Mouse (Mus musculus) ES-E14 (cell line): ENCODE results near the gene Large2. TPM values are rescaled to one million over a fixed set of nuclear protein-coding genes. Genes with fewer than 3 reads are reported as not detected.

Source experiments
- DNase-seq: peaks from one replicate; pipeline ENCODE4 v3.0.0-alpha.2; 2013; ENCODE audit warnings: low read depth, low spot score
- H3K27ac ChIP-seq: 2 replicates; pipeline ENCODE4 v1.5.1; 2012; ENCODE audit warnings: low read depth, mild to moderate bottlenecking, low read length, moderate library complexity, mixed read lengths; ENCODE audit not compliant: poor library complexity, insufficient read depth, severe bottlenecking
- H3K36me3 ChIP-seq: 2 replicates; pipeline ENCODE4 v1.6.1; 2012; ENCODE audit warnings: mild to moderate bottlenecking, low read length, moderate library complexity, mixed read lengths; ENCODE audit not compliant: control insufficient read depth, poor library complexity, insufficient read depth, severe bottlenecking
- H3K4me1 ChIP-seq, 2 experiments: fragments of 150-350 bp in 1 of 2; sonication (generic) in 1 of 2; 2 replicates each; pipeline ENCODE4 v1.6.1; 2012; ENCODE audit warnings: low read length in 2 of 2, mild to moderate bottlenecking in 1 of 2, mixed read lengths in 1 of 2; ENCODE audit not compliant: control insufficient read depth in 2 of 2, insufficient read depth in 2 of 2, poor library complexity in 1 of 2
- H3K4me3 ChIP-seq, 2 experiments: fragments of 150-350 bp in 1 of 2; sonication (generic) in 1 of 2; 2 replicates each; pipeline ENCODE4 v1.5.1; 2012; ENCODE audit warnings: low read length in 2 of 2, low read depth in 1 of 2, mild to moderate bottlenecking in 1 of 2, mixed read lengths in 1 of 2; ENCODE audit not compliant: insufficient read depth in 1 of 2, poor library complexity in 1 of 2, severe bottlenecking in 1 of 2
- H3K9ac ChIP-seq: 2 replicates; pipeline ENCODE4 v1.6.1; 2012; ENCODE audit warnings: low read depth, mild to moderate bottlenecking, low read length, mixed read lengths; ENCODE audit not compliant: poor library complexity, insufficient read depth, severe bottlenecking
- H3K9me3 ChIP-seq: fragments of 150-350 bp; sonication (generic); 2 replicates; pipeline ENCODE4 v1.6.1; 2012; ENCODE audit warnings: low read depth, mild to moderate bottlenecking, low read length; ENCODE audit not compliant: control insufficient read depth, insufficient read depth
- CHD2 ChIP-seq: IDR thresholded peaks from 2 replicates; pipeline ENCODE4 v1.6.1; 2014; ENCODE audit warnings: mild to moderate bottlenecking, low read depth, low read length, inconsistent platforms
- HCFC1 ChIP-seq: IDR thresholded peaks from 2 replicates; pipeline ENCODE4 v1.6.1; 2012; ENCODE audit warnings: low read length, inconsistent platforms, borderline replicate concordance; ENCODE audit not compliant: insufficient read depth
- MAFK ChIP-seq: IDR thresholded peaks from 2 replicates; pipeline ENCODE4 v1.6.1; 2014; ENCODE audit warnings: mild to moderate bottlenecking, low read depth, low read length, inconsistent platforms; ENCODE audit not compliant: insufficient read depth
- ZC3H11A ChIP-seq: IDR thresholded peaks from 2 replicates; pipeline ENCODE4 v1.6.1; 2012; ENCODE audit warnings: low read depth, mild to moderate bottlenecking, inconsistent platforms, low read length, borderline replicate concordance
- ZNF384 ChIP-seq: IDR thresholded peaks from 2 replicates; pipeline ENCODE4 v1.6.1; 2012; ENCODE audit warnings: low read depth, low read length, inconsistent platforms
- in situ Hi-C, 2 experiments: fragments of 600-800 bp; cut with MboI; formaldehyde crosslinking; loops; one replicate each; pipeline ENCODE4 v1.15.1; 2025; ENCODE audit warnings: low sequenced_read_pairs in 2 of 2, inconsistent platforms in 1 of 2; ENCODE audit not compliant: unreplicated experiment in 2 of 2
- total RNA-seq: library from RNA; depleted of rRNA; stranded (reverse); fragments of 300-350 nt; gene quantifications from 2 replicates; pipeline ENCODE4 v1.2.3, GENCODE M21; 2012

Gene Large2
- total RNA-seq, 1 experiment, result 10.3 TPM

DNA sequence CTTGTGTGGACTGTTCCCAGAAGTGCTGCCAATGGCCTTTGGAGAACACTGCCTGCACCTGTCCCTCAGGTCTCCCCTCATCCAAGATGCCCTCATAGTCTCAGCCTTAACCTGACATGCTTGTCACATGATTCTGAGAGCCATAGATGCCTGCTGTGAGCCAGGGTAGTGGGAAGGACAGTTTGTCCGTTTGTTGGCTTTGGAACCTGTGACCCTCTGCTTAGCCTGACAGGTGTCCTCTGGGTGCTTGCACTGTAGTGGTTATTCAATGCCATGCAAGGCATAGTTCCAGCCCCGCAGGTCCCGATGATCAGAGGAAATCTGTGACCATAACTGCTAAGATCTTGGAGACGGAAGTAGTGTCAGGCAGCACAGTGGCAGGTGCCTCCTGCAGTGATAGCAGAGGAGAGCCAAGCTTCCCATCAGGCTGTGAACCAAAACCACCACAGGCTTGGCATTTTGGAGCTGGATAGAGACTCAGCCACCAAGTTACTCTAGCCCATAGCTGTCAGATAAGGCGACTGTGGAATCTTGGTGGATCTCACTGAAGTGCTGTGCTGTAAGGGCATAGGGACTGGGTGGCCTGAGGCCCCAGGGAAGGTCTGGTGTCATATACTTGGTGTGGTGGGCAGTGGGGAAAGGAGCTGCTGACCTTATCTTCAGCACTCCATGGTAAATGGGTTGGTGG is 7.4 kb upstream of the Large2 start, which contains the start of gene 1700029I15Rik:
1700029I15Rik (plus strand) TSS at position 638 of the 688 bp plus-strand sequence.
- DNase-seq, result no peak
- in situ Hi-C loops, result no loop called here
- no peak for TF ChIP-seq ZC3H11A
- no peak for TF ChIP-seq ZNF384
- no peak for TF ChIP-seq HCFC1
- TF ChIP-seq CHD2, result no peak
- no peak for TF ChIP-seq MAFK
- H3K4me1 ChIP-seq, result peaks cover 0 to 7% of the 10 kb centered on the region in 2 experiments; a peak in 1 of 4 replicates
- no peak within 1 kb of the TSS for H3K4me3 ChIP-seq
- H3K36me3 ChIP-seq, result peaks cover 33% of the 10 kb centered on the region; the same call in 1 of the 2 replicates
- H3K9ac ChIP-seq, result no peak within 1 kb of the TSS
- no peaks in the 10 kb centered on the region for H3K9me3 ChIP-seq
- no peak within 1 kb of the TSS for H3K27ac ChIP-seq

DNA sequence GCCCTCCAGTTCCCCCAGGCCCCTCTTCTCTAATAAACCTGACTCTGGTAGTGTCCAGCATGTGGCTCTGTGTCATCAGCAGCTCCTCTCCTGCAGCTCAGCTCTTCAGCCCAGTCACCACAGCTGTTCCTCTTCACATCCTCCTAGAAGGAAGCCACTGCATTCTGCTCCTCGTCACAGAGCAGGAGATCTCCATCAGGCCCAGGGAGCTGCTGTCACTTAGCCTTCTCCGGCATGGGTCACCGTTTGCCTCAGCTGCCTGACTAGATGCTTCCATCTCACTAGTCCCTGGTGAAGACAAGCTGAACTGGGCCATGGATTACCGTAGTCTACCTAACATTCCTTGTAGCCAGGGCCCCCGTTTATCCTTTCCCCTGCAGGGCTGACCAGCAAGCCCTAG is 6.5 kb upstream of the Large2 start:
- Histone ChIP-seq H3K36me3 (peaks cover 25% of the 10 kb centered on the region; the same call in 1 of the 2 replicates), H3K27ac (no peak overlapping the region), H3K4me3 (no peak overlapping the region), H3K4me1 (peaks cover 0 to 9% of the 10 kb centered on the region in 2 experiments; a peak in 1 of 4 replicates), H3K9me3 (no peaks in the 10 kb centered on the region), H3K9ac (no peak overlapping the region)
- TF ChIP-seq CHD2 (no peak), HCFC1 (no peak), ZC3H11A (no peak), MAFK (no peak), ZNF384 (no peak)
- no peak for DNase-seq
- in situ Hi-C loops, result no loop called here

DNA sequence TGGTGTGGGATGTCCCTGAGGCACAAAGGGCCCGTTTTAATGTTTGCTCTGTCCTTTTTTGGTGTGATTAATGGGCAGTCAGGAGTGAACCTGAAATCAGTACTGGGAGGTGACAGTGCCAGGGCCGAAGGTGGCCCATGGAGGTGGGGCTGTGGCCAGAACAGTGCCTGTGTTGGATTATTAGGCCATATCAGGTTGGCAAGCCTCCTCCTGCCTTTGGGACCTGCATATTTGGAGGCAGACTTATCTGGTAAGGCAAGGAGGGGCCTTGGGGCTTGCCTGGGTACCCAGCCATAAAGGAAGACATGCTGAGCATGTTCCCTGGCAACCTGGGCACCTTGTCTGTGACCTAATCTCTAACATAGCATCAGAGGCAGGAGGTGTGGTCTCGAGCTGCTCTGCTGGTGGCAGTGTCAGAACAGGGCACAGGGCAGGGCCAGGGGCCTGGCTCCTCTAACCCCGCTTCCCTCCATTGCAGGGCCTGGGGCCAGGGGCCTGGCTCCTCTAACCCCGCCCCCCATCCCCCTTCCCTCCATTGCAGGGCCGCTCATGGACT is 5.9 kb upstream of the Large2 start:
- no peak for DNase-seq
- no peak for TF ChIP-seq ZC3H11A
- TF ChIP-seq CHD2, result no peak
- TF ChIP-seq ZNF384, result no peak
- TF ChIP-seq HCFC1, result no peak
- no peak for TF ChIP-seq MAFK
- Histone ChIP-seq H3K27ac (no peak overlapping the region), H3K4me3 (no peak overlapping the region), H3K4me1 (peaks cover 0 to 9% of the 10 kb centered on the region in 2 experiments; a peak in 1 of 4 replicates), H3K9me3 (no peaks in the 10 kb centered on the region), H3K36me3 (peaks cover 19% of the 10 kb centered on the region; the same call in 1 of the 2 replicates), H3K9ac (no peak overlapping the region)
- in situ Hi-C loops, result no loop called here

DNA sequence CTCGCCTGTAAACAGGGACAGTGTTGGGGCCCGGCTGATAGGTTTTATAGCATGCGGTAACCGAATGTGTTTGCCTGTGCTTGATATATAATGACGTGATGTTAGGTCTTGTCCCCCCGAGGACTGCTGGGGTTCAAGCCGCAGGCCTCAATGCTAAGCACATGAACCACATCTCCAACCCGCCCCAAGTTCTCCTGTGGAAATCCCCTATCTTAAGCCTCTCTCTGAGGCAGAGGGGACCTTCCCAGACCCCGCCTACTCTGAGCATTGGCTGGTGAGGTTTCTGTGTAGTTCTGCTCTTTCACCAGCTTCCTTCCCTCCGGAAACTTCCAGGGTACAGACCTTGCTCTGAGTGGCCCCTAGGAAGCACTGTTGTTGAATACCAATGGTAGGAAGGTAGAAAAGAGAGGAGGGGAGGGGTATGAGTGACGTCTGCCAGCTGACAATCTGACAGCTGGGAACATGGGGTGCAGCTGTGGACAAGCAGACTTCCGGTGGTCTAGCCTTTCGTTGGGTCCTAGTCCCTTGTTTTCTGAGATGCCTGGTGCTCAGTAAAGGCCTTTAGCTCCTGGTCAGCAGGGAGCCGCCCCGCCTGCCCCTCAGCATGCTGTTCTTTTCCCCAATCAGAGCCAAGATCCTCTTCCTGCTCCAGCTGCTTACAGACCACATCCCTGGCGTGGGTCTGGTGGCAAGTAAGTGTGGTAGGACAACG is 5.3 kb upstream of the Large2 start:
- H3K4me3 ChIP-seq, result no peak overlapping the region
- peaks cover 0 to 4% of the 10 kb centered on the region in 2 experiments; a peak in 1 of 4 replicates for H3K4me1 ChIP-seq
- H3K27ac ChIP-seq, result no peak overlapping the region
- DNase-seq, result no peak
- in situ Hi-C loops, result no loop called here
- TF ChIP-seq ZC3H11A (no peak), ZNF384 (no peak), MAFK (no peak), CHD2 (no peak), HCFC1 (no peak)
- H3K36me3 ChIP-seq, result peaks cover 13% of the 10 kb centered on the region; the same call in 1 of the 2 replicates
- H3K9ac ChIP-seq, result no peak overlapping the region
- H3K9me3 ChIP-seq, result no peaks in the 10 kb centered on the region
